Mouse (Mus musculus) intestine, embryonic 15.5 days (tissue): ENCODE data around the gene Spg7. TPM values are rescaled to one million over a fixed set of nuclear protein-coding genes. Genes with fewer than 3 reads are reported as not detected.
A peak's percentile ranks its signal among the peaks of the same experiment; 100 is the strongest.

Experiments used
- ATAC-seq: fragments of 200-750 bp; cut with Nextera tagmentation; 2 replicates; pipeline ENCODE4 v1.8.0; 2017; ENCODE audit warnings: moderate TSS enrichment, moderate library complexity
- H3K27ac ChIP-seq: fragments of 300-500 bp; sonication (generic); 2 replicates; pipeline ENCODE4 v1.5.1; 2015; ENCODE audit warnings: mild to moderate bottlenecking, inconsistent platforms
- H3K27me3 ChIP-seq: fragments of 300-500 bp; sonication (generic); replicated peaks from 2 replicates; pipeline ENCODE4 v1.6.1; 2015; ENCODE audit warnings: inconsistent platforms
- H3K36me3 ChIP-seq: fragments of 300-500 bp; sonication (generic); 2 replicates; pipeline ENCODE4 v1.6.1; 2015; ENCODE audit warnings: inconsistent platforms
- H3K4me1 ChIP-seq: fragments of 300-500 bp; sonication (generic); replicated peaks from 2 replicates; pipeline ENCODE4 v1.6.1; 2015; ENCODE audit warnings: inconsistent platforms
- H3K4me2 ChIP-seq: fragments of 300-500 bp; sonication (generic); replicated peaks from 2 replicates; pipeline ENCODE4 v1.6.1; 2015; ENCODE audit warnings: mild to moderate bottlenecking, inconsistent platforms
- H3K4me3 ChIP-seq: fragments of 300-500 bp; sonication (generic); replicated peaks from 2 replicates; pipeline ENCODE4 v1.5.1; 2015; ENCODE audit warnings: inconsistent platforms
- H3K9ac ChIP-seq: fragments of 300-500 bp; sonication (generic); 2 replicates; pipeline ENCODE4 v1.6.1; 2015; ENCODE audit warnings: inconsistent platforms
- H3K9me3 ChIP-seq: fragments of 300-500 bp; sonication (generic); 2 replicates; pipeline ENCODE4 v1.6.1; 2016; ENCODE audit warnings: inconsistent platforms
- WGBS: fragments of 180-500 bp; shearing (Covaris S2); methylation state at CpG from one replicate; pipeline ENCODE4 v1.1.7; 2015; 5-methylcytosine and 5-hydroxymethylcytosine counted together
- polyA plus RNA-seq: library from polyadenylated mRNA; unstranded; fragments of >200 nt; fragmentation: Nextera tagmentation; extraction: Ambion mirVana; gene quantifications from 2 replicates; pipeline ENCODE4 v1.2.1, GENCODE M21; 2015

Gene Spg7
- polyA plus RNA-seq, 1 experiment from 2014 or later: 52.5 TPM

GRCm38 (mm10) chr8:123103285-123103684 is 40.5 kb downstream of the Spg7 start:
- H3K9ac ChIP-seq: peak overlapping the region; percentile 93
- H3K4me1 ChIP-seq: peaks cover 9% of the 10 kb centered on the region
- H3K27me3 ChIP-seq: no peaks in the 10 kb centered on the region
- no peaks in the 10 kb centered on the region for H3K9me3 ChIP-seq
- WGBS: 11% methylated on average over 15 of the region's 15 CpGs
- H3K4me3 ChIP-seq: peak overlapping the region; percentile 75
- peak overlapping the region; percentile 58; the same call in 1 of the 2 replicates for H3K27ac ChIP-seq
- peaks cover 18% of the 10 kb centered on the region for H3K36me3 ChIP-seq
- no peak for ATAC-seq
- peak overlapping the region; percentile 84 for H3K4me2 ChIP-seq

GRCm38 (mm10) chr8:123104046-123104767 is 41.5 kb downstream of the Spg7 start:
- H3K4me3 ChIP-seq: peak overlapping the region; percentile 75
- no peaks in the 10 kb centered on the region for H3K27me3 ChIP-seq
- peak overlapping the region; percentile 84 for H3K4me2 ChIP-seq
- H3K9ac ChIP-seq: peak overlapping the region; percentile 93
- no peak for ATAC-seq
- peaks cover 18% of the 10 kb centered on the region for H3K36me3 ChIP-seq
- H3K4me1 ChIP-seq: peaks cover 9% of the 10 kb centered on the region
- peak overlapping the region; percentile 58; the same call in 1 of the 2 replicates for H3K27ac ChIP-seq
- H3K9me3 ChIP-seq: no peaks in the 10 kb centered on the region
- 75% methylated on average over 6 of the region's 6 CpGs for WGBS

DNA sequence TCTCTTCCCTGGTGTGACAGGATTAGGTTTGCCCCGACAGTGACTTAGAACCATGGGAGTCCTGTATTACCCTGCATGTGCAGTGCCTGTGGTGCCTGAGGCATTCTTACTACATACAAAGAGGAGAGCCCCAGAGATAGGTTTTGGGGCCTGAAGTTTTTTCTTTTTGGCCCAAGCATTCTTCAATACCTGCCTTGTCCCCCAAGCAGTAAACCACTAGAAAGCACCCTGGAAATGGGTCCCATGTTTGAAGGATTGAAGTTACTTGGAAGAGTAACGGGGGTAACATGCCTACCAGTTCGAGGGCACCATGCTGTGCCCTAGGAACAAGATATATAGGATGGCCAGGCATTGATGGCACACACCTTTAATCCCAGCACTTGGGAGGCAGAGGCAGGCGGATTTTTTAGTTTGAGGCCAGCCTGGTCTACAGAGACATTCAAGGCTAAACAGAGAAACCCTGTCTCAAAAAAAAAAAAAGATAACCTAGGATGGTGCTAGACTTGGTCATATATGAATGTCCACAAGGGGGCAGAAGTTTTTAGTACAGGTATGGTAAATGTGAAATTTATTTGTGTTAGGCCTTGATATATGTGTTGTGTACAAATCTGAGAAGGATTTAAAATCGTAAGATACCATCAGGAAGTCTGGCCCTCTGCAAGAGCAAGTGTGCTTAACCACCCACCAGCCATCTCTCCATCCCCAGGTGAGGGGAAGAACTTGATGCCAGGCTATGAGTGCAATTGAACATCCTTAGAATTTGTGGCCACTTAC is 43.0 kb downstream of the Spg7 start:
- Histone ChIP-seq H3K27me3 (no peaks in the 10 kb centered on the region), H3K9me3 (no peaks in the 10 kb centered on the region), H3K9ac (no peak overlapping the region), H3K4me2 (no peak overlapping the region), H3K27ac (no peak overlapping the region), H3K4me1 (peaks cover 9% of the 10 kb centered on the region), H3K4me3 (no peak overlapping the region), H3K36me3 (peaks cover 18% of the 10 kb centered on the region)
- no peak for ATAC-seq
- 64% methylated on average over 5 of the region's 5 CpGs for WGBS

DNA sequence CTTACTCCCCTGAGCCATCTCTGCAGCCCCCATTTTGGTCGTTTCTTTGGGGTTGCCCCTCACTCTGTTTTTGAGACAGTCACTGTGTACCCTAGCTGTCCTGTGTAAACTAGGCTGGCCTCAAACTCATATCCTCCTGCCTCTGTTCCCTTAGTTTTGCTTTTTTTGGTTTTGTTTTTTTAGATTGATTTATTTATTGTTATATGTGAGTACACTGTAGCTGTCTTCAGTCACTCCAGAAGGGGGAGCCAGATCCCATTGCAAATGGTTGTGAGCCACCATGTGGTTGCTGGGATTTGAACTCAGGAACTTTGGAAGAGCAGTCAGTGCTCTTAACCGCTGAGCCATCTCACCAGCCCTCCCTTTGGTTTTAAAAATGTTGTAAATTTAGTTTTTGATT is 43.8 kb downstream of the Spg7 start:
- H3K27ac ChIP-seq: no peak overlapping the region
- H3K27me3 ChIP-seq: no peaks in the 10 kb centered on the region
- peaks cover 18% of the 10 kb centered on the region for H3K36me3 ChIP-seq
- no peak for ATAC-seq
- 40% methylated on average over 2 of the region's 2 CpGs for WGBS
- H3K9me3 ChIP-seq: no peaks in the 10 kb centered on the region
- H3K4me2 ChIP-seq: no peak overlapping the region
- H3K4me1 ChIP-seq: peaks cover 9% of the 10 kb centered on the region
- H3K9ac ChIP-seq: no peak overlapping the region
- H3K4me3 ChIP-seq: no peak overlapping the region

DNA sequence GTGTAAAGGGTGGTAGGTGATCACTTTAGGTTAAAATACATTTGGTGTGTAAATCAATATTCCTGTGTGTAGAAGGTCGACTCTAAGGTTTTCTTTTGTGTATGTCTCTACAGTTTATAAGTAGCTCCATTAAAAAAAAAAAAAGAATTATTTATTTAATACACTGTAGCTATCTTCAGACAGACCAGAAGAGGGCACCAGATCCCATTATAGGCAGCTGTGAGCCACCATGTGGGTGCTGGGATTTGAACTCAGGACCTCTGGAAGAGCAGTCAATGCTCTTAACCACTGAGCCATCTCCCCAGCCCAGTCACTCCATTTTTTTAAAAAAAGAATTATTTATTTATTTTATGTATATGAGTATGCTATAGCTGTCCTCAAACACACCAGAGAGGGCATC is 45.3 kb downstream of the Spg7 start:
- Histone ChIP-seq H3K36me3 (peaks cover 18% of the 10 kb centered on the region), H3K4me2 (no peak overlapping the region), H3K4me1 (peaks cover 9% of the 10 kb centered on the region), H3K27me3 (no peaks in the 10 kb centered on the region), H3K27ac (no peak overlapping the region), H3K9me3 (no peaks in the 10 kb centered on the region), H3K9ac (no peak overlapping the region), H3K4me3 (no peak overlapping the region)
- no peak for ATAC-seq
- 69% methylated on average over 1 of the region's 1 CpGs for WGBS

DNA sequence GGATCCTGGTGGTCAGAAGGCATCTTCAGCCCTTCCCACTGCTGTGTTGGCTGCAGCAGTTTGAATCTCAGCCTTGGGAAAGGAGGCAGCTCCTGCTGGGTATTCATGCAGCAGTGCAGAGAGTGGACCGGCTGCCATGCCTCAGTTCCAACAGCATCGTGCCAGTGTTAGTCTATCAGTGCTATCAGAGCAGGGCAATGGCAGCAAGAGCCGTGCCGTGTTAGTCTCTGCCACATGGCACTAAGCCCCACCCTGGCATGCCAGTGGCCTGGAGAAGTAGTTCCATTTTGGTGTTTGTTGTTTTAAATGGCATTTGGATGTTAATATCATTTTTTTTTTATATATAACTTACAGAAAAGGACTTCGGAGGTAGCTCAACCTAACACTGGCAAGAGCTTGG is 46.2 kb downstream of the Spg7 start:
- H3K4me3 ChIP-seq: no peak overlapping the region
- no peak overlapping the region for H3K4me2 ChIP-seq
- peaks cover 13% of the 10 kb centered on the region for H3K36me3 ChIP-seq
- no peaks in the 10 kb centered on the region for H3K9me3 ChIP-seq
- no peak for ATAC-seq
- H3K4me1 ChIP-seq: peaks cover 2% of the 10 kb centered on the region; the same call in 1 of the 2 replicates
- H3K27ac ChIP-seq: no peak overlapping the region
- no peak overlapping the region for H3K9ac ChIP-seq
- no peaks in the 10 kb centered on the region for H3K27me3 ChIP-seq
- whole genome bisulfite sequencing: 76% methylated on average over 5 of the region's 5 CpGs

DNA sequence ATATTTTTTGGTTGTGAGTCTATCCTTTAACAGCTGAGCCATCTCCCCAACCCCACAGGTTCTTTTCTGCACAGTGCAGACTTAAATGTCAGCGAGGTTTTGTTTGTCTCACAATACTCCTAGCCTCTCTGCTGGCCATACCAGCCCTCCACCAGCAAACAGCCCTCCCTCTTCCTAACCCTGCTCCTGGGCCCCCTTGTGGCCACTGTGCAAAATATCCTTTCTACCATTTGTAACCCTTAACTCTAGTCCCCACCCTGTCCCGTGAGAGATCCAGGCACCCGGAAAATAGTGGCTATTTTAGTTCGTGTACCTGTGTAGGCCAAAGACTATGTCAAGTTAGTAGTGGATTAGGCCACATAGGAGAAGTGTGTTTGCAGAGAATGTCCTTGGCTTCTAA is 47.9 kb downstream of the Spg7 start:
- peak; percentile 81 for ATAC-seq
- no peak overlapping the region for H3K4me2 ChIP-seq

DNA sequence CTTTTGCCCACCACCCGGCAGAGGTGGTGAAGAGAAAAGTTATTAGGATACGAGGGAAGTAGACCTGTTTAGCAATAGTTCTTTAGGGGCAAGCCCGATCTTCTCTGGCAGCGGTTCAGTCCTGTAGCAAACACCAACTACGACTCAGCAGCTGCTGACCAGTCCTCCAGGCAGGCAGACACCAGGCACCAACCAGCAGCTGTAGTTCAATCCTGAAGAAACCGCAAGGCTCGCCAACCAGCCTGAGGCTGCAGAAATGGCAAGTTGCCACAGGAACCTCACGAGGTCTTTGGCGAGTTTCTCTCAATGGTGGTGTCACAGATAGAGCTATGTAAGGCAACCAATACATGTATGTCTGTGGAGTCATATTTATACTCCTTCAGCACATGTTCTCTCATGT is 50.1 kb downstream of the Spg7 start:
- WGBS: 83% methylated on average over 9 of the region's 9 CpGs
- no peak overlapping the region for H3K9ac ChIP-seq
- H3K9me3 ChIP-seq: no peaks in the 10 kb centered on the region
- H3K27me3 ChIP-seq: peaks cover 23% of the 10 kb centered on the region
- H3K36me3 ChIP-seq: no peaks in the 10 kb centered on the region
- peaks cover 10% of the 10 kb centered on the region; the same call in 1 of the 2 replicates for H3K4me1 ChIP-seq
- no peak overlapping the region for H3K4me3 ChIP-seq
- H3K4me2 ChIP-seq: no peak overlapping the region
- H3K27ac ChIP-seq: no peak overlapping the region
- ATAC-seq: no peak

More for the DNA sequence above, 47.9 kb downstream of the Spg7 start:
- H3K27me3 ChIP-seq: peaks cover 1% of the 10 kb centered on the region
- peaks cover under 1% of the 10 kb centered on the region; the same call in 1 of the 2 replicates for H3K36me3 ChIP-seq
- H3K9me3 ChIP-seq: no peaks in the 10 kb centered on the region
- 16% methylated on average over 4 of the region's 4 CpGs for WGBS
- no peak overlapping the region for H3K27ac ChIP-seq
- no peaks in the 10 kb centered on the region for H3K4me1 ChIP-seq
- H3K4me3 ChIP-seq: no peak overlapping the region
- H3K9ac ChIP-seq: no peak overlapping the region

- no peak overlapping the region for H3K4me3 ChIP-seq
- H3K36me3 ChIP-seq: no peaks in the 10 kb centered on the region
- H3K27me3 ChIP-seq: peaks cover 34% of the 10 kb centered on the region
- H3K27ac ChIP-seq: no peak overlapping the region
- no peak for ATAC-seq
- H3K9me3 ChIP-seq: no peaks in the 10 kb centered on the region
- no peak overlapping the region for H3K4me2 ChIP-seq
- H3K9ac ChIP-seq: no peak overlapping the region
- H3K4me1 ChIP-seq: peaks cover 10% of the 10 kb centered on the region; the same call in 1 of the 2 replicates
- 46% methylated on average over 2 of the region's 2 CpGs for WGBS
Measured at GRCm38 (mm10) chr8:123113908-123114469, 51.2 kb downstream of the Spg7 start.

DNA sequence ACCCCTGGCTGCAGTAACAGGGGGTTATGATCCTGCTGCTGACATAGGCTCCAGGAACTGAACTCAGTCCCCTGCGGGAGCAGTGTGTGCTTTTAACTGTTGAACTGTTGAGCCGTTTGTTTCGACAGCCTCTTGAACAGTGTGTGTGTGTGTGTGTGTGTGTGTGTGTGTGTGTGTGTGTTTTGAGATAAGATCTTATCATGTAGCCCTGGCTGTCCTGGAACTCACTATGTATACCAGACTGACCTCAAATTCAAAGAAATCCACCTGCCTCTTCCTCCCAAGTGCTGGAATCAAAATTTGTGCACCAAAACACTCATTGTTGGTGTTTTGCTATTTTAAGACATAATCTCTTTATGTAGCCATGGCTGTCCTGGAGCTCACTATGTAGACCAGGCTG is 51.9 kb downstream of the Spg7 start:
- 37% methylated on average over 3 of the region's 3 CpGs for whole genome bisulfite sequencing
- Histone ChIP-seq H3K27ac (no peak overlapping the region), H3K4me3 (no peak overlapping the region), H3K9me3 (no peaks in the 10 kb centered on the region), H3K36me3 (no peaks in the 10 kb centered on the region), H3K4me2 (no peak overlapping the region), H3K4me1 (peaks cover 10% of the 10 kb centered on the region; the same call in 1 of the 2 replicates), H3K27me3 (peaks cover 40% of the 10 kb centered on the region), H3K9ac (no peak overlapping the region)
- no peak for ATAC-seq

GRCm38 (mm10) chr8:123117127-123117731 is 54.5 kb downstream of the Spg7 start, which contains the start of gene Cpne7:
Cpne7 (plus strand) TSS chr8:123117374.
- H3K9ac ChIP-seq: peak within 1 kb of the TSS; percentile 42; the same call in 1 of the 2 replicates
- under 1% methylated on average over 51 of the region's 51 CpGs for WGBS
- ATAC-seq: peak; percentile 67
- peak within 1 kb of the TSS; percentile 96 for H3K4me2 ChIP-seq
- H3K36me3 ChIP-seq: no peaks in the 10 kb centered on the region
- H3K9me3 ChIP-seq: no peaks in the 10 kb centered on the region
- no peak within 1 kb of the TSS for H3K27ac ChIP-seq
- peaks cover 42% of the 10 kb centered on the region for H3K27me3 ChIP-seq
- peaks cover 10% of the 10 kb centered on the region; the same call in 1 of the 2 replicates for H3K4me1 ChIP-seq
- peak within 1 kb of the TSS; percentile 47 for H3K4me3 ChIP-seq

DNA sequence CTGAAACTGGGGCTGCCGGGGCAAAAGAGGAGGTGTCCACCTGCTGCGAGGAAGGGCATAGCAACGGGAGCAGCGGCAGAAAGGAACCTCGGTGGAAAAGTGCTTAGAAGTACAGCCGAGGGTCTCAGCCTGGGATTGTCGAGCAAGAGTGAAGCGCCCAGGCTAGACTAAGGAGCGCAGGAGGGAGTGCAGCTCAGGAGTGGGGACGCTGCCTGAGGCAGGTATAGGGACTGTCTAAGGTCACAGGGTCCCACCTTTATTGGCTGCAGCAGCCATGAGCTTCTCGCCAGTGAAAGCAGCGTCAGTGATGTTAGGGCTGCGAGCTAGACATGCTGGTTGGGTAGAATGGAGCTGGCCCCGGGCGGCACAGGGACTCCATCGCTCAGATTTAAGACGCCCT is 55.0 kb downstream of the Spg7 start:
- H3K4me2 ChIP-seq: peak overlapping the region; percentile 96
- no peak for ATAC-seq
- WGBS: 3% methylated on average over 17 of the region's 17 CpGs
- no peaks in the 10 kb centered on the region for H3K36me3 ChIP-seq
- H3K9me3 ChIP-seq: no peaks in the 10 kb centered on the region
- H3K4me1 ChIP-seq: peaks cover 10% of the 10 kb centered on the region; the same call in 1 of the 2 replicates
- H3K27me3 ChIP-seq: peaks cover 42% of the 10 kb centered on the region
- peak overlapping the region; percentile 47 for H3K4me3 ChIP-seq
- H3K9ac ChIP-seq: peak overlapping the region; percentile 42; the same call in 1 of the 2 replicates
- no peak overlapping the region for H3K27ac ChIP-seq
